Mouse (Mus musculus) lung, postnatal 0 days (tissue): ENCODE results near the gene H2afx. TPM values are rescaled to one million over a fixed set of nuclear protein-coding genes. Genes with fewer than 3 reads are reported as not detected.
A peak's percentile ranks its signal among the peaks of the same experiment; 100 is the strongest.

Experiments used
- ATAC-seq: fragments of 200-750 bp; cut with Nextera tagmentation; 2 replicates; pipeline ENCODE4 v1.8.0; 2017; ENCODE audit warnings: moderate library complexity
- DNase-seq: peaks from one replicate; pipeline ENCODE4 v3.0.0-alpha.2; 2016; ENCODE audit warnings: low spot score
- H3K27ac ChIP-seq: fragments of 300-500 bp; sonication (generic); 2 replicates; pipeline ENCODE4 v1.5.1; 2014; ENCODE audit warnings: antibody characterized with exemption, mild to moderate bottlenecking, low read length, mixed read lengths
- H3K27me3 ChIP-seq: fragments of 300-500 bp; sonication (generic); replicated peaks from 2 replicates; pipeline ENCODE4 v1.6.1; 2014; ENCODE audit warnings: low read length, mixed read lengths; ENCODE audit not compliant: insufficient read depth
- H3K36me3 ChIP-seq: fragments of 300-500 bp; sonication (generic); 2 replicates; pipeline ENCODE4 v1.6.1; 2014; ENCODE audit warnings: low read length, mixed read lengths; ENCODE audit not compliant: insufficient read depth
- H3K4me1 ChIP-seq: fragments of 300-500 bp; sonication (generic); 2 replicates; pipeline ENCODE4 v1.6.1; 2014; ENCODE audit warnings: antibody characterized with exemption, low read depth, low read length, mixed read lengths; ENCODE audit not compliant: insufficient read depth
- H3K4me2 ChIP-seq: fragments of 300-500 bp; sonication (generic); replicated peaks from 2 replicates; pipeline ENCODE4 v1.6.1; 2014; ENCODE audit warnings: low read depth, mild to moderate bottlenecking, low read length, moderate library complexity, mixed read lengths
- H3K4me3 ChIP-seq: fragments of 300-500 bp; sonication (generic); 2 replicates; pipeline ENCODE4 v1.5.1; 2014; ENCODE audit warnings: low read depth, low read length
- H3K9ac ChIP-seq: fragments of 300-500 bp; sonication (generic); replicated peaks from 2 replicates; pipeline ENCODE4 v1.6.1; 2014; ENCODE audit warnings: low read depth, mild to moderate bottlenecking
- H3K9me3 ChIP-seq: fragments of 300-500 bp; sonication (generic); 2 replicates; pipeline ENCODE4 v1.6.1; 2016; ENCODE audit warnings: low read length, mixed read lengths
- CTCF ChIP-seq: IDR thresholded peaks from 2 replicates; pipeline ENCODE4 v1.5.1; 2016; ENCODE audit warnings: antibody characterized with exemption, mild to moderate bottlenecking
- EP300 ChIP-seq: IDR thresholded peaks from 2 replicates; pipeline ENCODE4 v1.6.1; 2016; ENCODE audit warnings: antibody characterized with exemption, mild to moderate bottlenecking, control low read depth
- WGBS: fragments of 180-500 bp; shearing (Covaris S2); extraction: QIAGEN DNeasy Blood & Tissue Kit; methylation state at CpG from one replicate; pipeline ENCODE4 v1.1.7; 2014; 5-methylcytosine and 5-hydroxymethylcytosine counted together
- polyA plus RNA-seq: library from polyadenylated mRNA; unstranded; fragments of >200 nt; fragmentation: Nextera tagmentation; extraction: Ambion mirVana; gene quantifications from 2 replicates; pipeline ENCODE4 v1.2.1, GENCODE M21; 2015

H2afx gene
- polyA plus RNA-seq, 1 experiment from 2014 or later: 50.0 TPM

DNA sequence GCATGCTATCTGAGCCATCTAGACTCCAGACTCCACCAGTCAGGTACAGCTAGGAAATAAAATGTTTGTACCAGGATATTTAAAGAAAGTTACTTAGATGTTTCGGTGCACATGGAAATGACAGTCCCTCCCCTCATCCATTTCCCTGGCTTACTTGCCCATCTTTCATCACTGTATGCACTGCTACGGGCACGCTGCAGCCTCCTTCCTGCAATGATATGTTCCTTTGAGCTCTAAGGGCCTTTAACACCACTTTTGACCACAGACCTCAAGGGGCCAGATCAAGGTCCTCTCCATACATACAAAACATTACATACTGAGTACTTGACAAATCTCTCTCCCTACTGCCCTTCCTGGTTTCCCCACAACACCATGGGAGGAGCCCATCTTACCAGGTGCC is 2.5 kb downstream of the H2afx start:
- ATAC-seq (no peak), DNase-seq (no peak)
- peaks cover 15% of the 10 kb centered on the region; the same call in 1 of the 2 replicates for H3K36me3 ChIP-seq

DNA sequence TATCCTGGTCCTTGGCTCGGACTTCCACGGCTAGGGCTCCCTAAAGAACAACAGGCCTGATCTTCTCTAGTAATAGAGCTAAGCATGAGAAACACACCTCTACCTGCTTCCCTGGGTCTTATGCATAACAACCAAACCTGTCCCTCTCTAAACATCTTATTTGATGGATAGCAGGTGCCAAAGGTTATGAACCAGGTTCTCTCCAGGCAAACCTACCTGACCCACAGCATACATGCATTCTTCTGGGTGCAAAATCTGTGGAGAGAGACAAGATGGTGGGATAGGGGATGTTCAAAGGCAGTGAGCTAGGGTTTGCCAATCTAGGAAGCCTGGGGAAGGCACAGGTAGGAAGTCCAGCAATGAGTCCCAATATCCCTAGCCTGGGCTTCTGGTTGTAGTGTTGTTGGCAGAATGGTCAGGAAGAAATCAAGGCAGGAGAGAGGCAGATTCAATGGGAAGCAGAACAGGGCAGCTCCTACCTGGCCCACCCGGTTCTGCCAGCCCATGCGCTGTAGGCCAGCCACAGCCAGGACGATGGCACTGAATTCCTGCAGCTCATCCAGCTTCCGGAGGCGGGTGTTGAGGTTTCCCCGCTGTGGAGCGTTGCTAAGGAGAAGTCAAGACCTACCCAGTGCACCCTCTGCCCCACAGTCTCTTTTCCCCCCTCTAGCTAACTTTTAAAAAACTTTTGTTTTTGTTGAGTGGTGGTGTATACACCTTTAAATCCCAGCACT is 3.1 kb downstream of the H2afx start:
- Histone ChIP-seq H3K9ac (no peak overlapping the region), H3K4me3 (no peak overlapping the region), H3K9me3 (no peaks in the 10 kb centered on the region), H3K27ac (no peak overlapping the region), H3K36me3 (peaks cover 11% of the 10 kb centered on the region; the same call in 1 of the 2 replicates), H3K27me3 (no peaks in the 10 kb centered on the region), H3K4me2 (no peak overlapping the region), H3K4me1 (peaks cover 5% of the 10 kb centered on the region)
- 53% methylated on average over 9 of the region's 9 CpGs for WGBS
- TF ChIP-seq EP300: no peak
- no peak for TF ChIP-seq CTCF
- DNase-seq (no peak), ATAC-seq (no peak)

More for the DNA sequence above, 2.5 kb downstream of the H2afx start:
- Histone ChIP-seq H3K4me3 (no peak overlapping the region), H3K4me2 (peak overlapping the region; percentile 98; the same call in 1 of the 2 replicates), H3K4me1 (peaks cover 5% of the 10 kb centered on the region), H3K9me3 (no peaks in the 10 kb centered on the region), H3K27ac (no peak overlapping the region), H3K9ac (no peak overlapping the region), H3K27me3 (no peaks in the 10 kb centered on the region)
- no peak for TF ChIP-seq EP300
- no peak for TF ChIP-seq CTCF
- 42% methylated on average over 3 of the region's 3 CpGs for WGBS

DNA sequence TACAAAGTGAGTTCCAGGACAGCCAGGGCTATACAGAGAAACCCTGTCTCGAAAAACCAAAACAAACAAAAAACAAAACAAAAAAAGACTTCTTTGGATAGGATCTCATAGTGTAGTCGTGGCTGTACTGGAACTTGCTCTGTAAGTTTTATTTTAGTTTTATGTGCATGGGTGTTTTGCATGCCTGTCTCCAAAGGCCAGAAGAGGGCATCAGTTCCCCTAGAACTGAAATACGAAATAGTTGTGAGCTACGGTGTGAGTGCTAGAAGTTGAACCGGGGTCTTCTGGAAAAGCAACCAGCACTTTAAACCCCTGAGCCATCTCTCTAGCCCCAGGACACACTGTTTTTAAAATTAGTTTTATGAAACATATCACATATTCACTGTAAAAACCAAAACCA is 4.1 kb downstream of the H2afx start:
- 73% methylated on average over 5 of the region's 5 CpGs for WGBS
- no peak for TF ChIP-seq EP300
- TF ChIP-seq CTCF: peak; percentile 32; the same call in 1 of the 2 replicates
- Histone ChIP-seq H3K4me3 (no peak overlapping the region), H3K9me3 (no peaks in the 10 kb centered on the region), H3K27me3 (no peaks in the 10 kb centered on the region), H3K36me3 (peaks cover 4% of the 10 kb centered on the region; the same call in 1 of the 2 replicates), H3K4me2 (no peak overlapping the region), H3K27ac (no peak overlapping the region), H3K4me1 (peaks cover 13% of the 10 kb centered on the region), H3K9ac (no peak overlapping the region)
- DNase-seq (no peak), ATAC-seq (no peak)

DNA sequence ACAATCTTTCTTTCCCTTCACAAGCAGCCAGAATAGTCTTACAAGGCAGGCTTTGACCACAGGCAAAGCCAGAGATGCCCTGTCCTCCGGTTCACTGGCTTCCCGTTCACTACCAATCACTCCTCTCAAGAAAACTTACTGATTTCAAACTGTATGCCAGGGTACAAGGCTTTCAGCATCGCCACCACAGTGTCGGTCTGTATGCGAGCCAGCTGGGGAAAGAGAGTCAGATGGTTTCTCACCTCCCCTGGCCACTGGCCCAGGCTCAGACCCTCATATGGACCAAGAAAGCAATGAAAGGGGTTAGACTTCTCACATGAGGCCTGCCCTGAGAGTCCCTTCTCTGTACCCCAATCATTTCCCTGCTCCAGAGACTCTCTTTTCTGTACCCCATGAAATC is 7.0 kb downstream of the H2afx start:
- H3K9me3 ChIP-seq: no peaks in the 10 kb centered on the region
- ATAC-seq (no peak), DNase-seq (no peak)
- H3K4me1 ChIP-seq: peaks cover 8% of the 10 kb centered on the region; the same call in 1 of the 2 replicates
- H3K9ac ChIP-seq: no peak overlapping the region
- WGBS: 85% methylated on average over 5 of the region's 5 CpGs
- no peak overlapping the region for H3K4me3 ChIP-seq
- peaks cover 4% of the 10 kb centered on the region; the same call in 1 of the 2 replicates for H3K36me3 ChIP-seq
- H3K4me2 ChIP-seq: no peak overlapping the region
- no peak overlapping the region for H3K27ac ChIP-seq
- no peak for TF ChIP-seq EP300
- no peak for TF ChIP-seq CTCF
- no peaks in the 10 kb centered on the region for H3K27me3 ChIP-seq

DNA sequence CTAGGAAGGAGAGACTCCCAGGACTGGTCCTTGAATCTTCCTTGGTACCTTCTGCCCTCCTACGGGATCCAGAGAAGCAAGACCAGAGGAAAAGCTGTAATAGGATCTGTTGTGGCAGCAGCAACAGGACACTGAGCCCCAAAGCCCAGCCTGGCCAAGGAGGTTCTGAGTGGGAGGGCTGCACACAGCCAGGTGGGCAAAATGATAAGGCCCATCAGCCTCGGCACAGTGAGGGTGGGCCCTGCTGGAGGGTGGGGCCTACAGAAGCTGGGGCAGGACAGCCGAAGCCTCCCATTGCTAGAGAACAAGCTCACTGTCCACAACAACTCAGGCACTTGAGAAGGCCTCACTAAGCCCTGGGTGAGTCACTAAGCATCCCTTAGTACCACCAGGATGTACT is 7.7 kb downstream of the H2afx start:
- peaks cover 4% of the 10 kb centered on the region; the same call in 1 of the 2 replicates for H3K36me3 ChIP-seq
- H3K27me3 ChIP-seq: no peaks in the 10 kb centered on the region
- WGBS: 61% methylated on average over 3 of the region's 3 CpGs
- no peak overlapping the region for H3K27ac ChIP-seq
- H3K4me3 ChIP-seq: no peak overlapping the region
- H3K4me1 ChIP-seq: peaks cover 8% of the 10 kb centered on the region; the same call in 1 of the 2 replicates
- DNase-seq (no peak), ATAC-seq (no peak)
- no peak overlapping the region; the same call in 1 of the 2 replicates for H3K9ac ChIP-seq
- TF ChIP-seq EP300: no peak
- TF ChIP-seq CTCF: no peak
- no peak overlapping the region for H3K4me2 ChIP-seq
- no peaks in the 10 kb centered on the region for H3K9me3 ChIP-seq

DNA sequence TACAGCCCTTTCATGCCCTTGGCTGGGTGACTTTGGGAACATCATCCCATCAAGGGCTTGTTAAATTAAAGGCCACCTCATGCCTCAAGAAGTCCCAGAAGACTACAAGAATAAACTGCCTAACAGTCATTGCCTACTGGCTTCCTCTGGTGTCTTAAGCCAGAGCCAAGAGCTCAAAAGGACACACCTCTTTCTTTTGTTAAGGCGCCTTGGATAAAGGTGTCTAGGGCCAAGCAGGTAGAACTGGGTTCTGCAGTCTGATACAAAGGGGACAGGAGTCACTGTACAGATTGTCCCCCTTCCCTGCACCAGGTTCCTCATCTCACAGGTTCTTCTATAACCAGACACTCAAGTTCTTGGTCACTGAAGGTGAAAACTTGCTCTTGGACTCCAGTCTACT is 8.1 kb downstream of the H2afx start:
- Histone ChIP-seq H3K4me3 (no peak overlapping the region), H3K4me1 (peaks cover 8% of the 10 kb centered on the region; the same call in 1 of the 2 replicates), H3K4me2 (peak overlapping the region; percentile 62; the same call in 1 of the 2 replicates), H3K27ac (no peak overlapping the region; the same call in 1 of the 2 replicates), H3K9me3 (no peaks in the 10 kb centered on the region), H3K36me3 (peaks cover 4% of the 10 kb centered on the region; the same call in 1 of the 2 replicates), H3K9ac (no peak overlapping the region), H3K27me3 (no peaks in the 10 kb centered on the region)
- WGBS: 77% methylated on average over 1 of the region's 1 CpGs
- ATAC-seq: no peak
- no peak for DNase-seq
- no peak for TF ChIP-seq EP300
- TF ChIP-seq CTCF: no peak
